Mouse (Mus musculus): ENCODE data around the gene Bglap.

- TF ChIP-seq CTCF (IDR thresholded peaks at IDR 0.05; ENCODE audit: low read depth, low read length) (no peak), POLR2A (IDR thresholded peaks at IDR 0.05; ENCODE audit: insufficient read depth, low read length) (no peak)
Measured at GRCm38 (mm10) chr3:88411681-88412080, 27.4 kb upstream of the Bglap start.

Data from ES-Bruce4 (cell line).